Mouse (Mus musculus) thymus, postnatal 14 days (tissue): Measurements from ENCODE around the gene Btn2a2.

Experiments used
- DNase-seq: peaks from one replicate; pipeline ENCODE4 v3.0.0; 2021

Btn2a2 gene

DNA sequence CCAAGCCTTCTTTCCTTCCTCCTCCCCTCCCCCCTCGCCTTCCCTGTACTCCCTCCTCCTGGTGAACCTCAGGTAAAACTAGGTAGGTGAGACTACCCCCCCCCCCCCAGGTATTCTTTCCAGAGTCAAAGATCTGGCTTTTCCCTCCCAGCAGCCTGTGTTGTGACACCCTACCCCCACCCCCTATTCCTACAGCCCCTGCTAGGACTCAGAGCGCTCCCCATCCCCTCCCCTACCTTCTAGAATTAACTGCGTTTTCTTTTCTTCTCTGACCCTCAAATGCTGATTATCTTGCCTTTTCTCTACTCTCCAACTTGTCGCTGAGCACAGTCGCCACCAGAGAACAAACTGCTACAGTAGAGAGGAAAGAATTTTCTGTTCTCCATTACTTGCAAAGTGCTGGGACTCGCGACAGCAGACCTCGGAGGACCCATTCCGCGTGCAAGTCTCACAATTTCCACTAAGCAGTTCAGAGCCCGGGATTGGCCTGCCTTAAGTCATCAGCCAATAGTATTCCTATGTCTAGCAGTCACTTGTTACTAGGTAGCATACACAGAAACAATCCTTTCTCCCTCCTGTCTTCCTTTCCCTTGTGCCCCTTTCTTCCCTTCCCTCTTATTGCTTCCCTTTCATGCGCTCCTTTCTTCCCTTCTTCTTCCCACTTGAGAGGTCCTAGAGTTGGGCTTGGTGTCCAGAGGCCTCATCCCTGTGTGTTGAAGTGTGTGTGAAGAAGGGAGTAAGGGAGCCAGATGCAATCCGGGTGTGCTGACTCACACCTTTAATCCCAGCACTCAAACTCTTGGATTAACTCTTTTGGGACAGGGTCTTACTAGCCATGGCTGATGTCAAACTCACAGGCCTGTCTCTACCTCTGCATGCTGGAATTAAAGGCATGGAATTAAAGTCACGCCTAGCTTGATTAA is at the start of gene Btn2a2:
Btn2a2 (minus strand) TSS at position 458 of the 923 bp plus-strand sequence.
- DNase-seq: peak; percentile 59

DNA sequence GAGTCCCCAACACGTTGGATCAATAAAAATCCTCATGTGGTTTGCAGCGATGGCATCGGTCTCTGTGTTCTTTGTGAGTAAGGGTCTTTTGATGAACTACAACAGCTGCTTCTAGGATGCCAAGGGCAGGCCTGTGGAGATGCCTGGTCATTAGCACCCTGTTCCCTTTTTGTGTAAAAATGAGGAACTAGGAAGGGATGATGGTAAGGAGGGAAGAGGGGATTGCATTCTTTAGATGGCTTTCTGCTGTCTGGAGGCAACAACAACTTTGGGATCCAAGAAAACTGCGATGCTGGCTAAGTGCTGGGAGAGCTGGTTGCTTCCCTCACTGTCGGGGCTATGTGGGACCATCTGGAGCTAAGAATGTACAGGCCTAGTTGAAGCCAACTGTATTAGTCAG is 49.6 kb upstream of the Btn2a2 start:
- no peak for DNase-seq

DNA sequence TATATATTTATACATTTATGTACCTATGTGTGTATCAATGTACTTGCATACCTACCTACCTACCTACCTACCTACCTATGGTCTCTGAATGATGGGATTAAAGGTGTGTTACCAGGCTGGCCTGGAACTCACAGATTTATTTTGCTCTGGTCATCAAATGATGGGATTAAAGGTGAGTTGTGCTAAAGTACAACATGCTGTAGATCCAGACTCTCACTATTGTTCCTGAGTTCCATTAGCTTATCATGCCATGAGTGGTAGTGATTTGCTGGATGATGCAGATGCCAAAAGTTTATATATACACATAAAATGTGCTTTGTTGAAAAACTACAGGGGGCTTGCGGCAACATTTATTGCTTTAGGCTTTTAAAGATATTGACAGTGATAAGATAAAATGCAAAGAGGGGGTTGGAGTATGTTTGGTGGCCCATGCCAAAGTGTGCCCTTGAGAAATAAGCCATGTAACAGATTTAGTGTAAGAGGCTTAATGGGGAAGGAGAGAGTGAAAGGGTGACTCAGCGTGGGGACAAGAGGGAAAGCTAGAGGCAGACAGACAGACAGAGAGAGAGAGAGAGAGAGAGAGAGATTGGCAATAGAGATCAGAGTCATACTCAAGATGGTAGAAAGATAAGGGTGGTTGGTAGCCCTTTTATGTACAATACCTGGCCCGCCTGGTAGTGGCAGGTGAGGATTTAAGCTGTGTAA is 48.5 kb upstream of the Btn2a2 start:
- DNase-seq: no peak

DNA sequence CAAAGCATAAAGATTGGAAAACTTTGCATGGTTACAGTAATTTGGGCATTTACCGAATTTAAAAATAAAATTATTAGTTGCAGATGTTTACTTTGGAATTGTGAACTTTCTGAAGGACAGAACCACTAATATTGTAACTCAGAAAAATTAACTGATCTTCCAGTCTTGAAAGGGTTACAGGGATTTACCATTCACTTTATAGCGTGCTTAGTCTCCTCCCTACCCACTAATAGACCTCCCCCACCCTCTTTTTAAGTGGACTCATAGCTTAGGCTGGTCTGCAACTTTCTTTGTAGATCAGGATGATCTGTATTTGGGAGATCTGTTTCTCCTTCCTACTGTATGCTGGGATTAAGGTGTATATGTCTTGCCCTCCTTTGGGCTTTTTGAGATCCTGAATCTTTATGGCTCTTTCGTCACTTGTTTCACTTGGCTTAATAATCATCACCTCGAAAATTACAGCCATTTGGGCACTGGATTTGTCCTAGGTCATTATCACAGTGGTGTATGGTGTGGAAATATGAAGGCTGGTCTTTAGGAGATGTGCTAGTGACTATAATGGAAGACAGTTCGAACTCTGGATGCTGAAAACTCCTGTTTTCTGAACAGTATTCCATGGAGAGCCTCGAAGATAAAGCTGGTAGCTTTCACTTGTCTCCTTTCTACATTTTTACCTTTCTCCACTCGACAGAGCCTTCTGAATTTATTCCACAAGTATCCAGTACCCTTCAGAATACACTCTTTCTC is 47.6 kb upstream of the Btn2a2 start:
- DNase-seq: no peak

DNA sequence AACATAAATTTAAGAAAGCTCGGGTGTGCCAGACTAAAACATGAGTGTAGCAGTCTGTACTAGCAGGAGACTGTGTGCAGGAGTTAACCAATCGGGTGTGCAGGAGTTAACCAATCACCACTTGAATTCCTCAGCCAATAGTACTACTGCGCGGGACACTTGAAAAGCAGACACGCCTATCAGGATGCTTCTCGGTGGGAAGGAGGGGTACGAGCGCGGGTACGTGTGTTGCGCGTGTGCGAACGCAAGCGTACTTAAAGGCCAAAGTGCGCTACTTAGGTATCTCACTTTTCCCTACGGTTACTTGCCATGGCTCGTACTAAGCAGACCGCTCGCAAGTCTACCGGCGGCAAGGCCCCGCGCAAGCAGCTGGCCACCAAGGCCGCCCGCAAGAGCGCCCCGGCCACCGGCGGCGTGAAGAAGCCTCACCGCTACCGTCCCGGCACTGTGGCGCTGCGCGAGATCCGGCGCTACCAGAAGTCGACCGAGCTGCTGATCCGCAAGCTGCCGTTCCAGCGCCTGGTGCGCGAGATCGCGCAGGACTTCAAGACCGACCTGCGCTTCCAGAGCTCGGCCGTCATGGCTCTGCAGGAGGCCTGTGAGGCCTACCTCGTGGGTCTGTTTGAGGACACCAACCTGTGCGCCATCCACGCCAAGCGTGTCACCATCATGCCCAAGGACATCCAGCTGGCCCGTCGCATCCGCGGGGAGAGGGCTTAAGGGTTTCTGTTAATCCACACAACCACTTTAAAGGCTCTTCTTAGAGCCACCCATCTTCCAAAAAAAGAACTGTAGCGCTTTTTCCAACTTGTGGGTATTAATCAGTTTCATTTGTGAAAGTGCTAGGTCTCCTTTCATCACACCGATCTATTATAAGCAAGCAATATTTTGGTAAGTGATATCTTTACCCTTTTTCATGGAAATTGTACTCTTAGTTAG is 46.7 kb upstream of the Btn2a2 start, which contains the start of gene Hist1h3g:
Hist1h3g (plus strand) TSS at position 286 of the 939 bp plus-strand sequence.
- DNase-seq: peak; percentile 92

DNA sequence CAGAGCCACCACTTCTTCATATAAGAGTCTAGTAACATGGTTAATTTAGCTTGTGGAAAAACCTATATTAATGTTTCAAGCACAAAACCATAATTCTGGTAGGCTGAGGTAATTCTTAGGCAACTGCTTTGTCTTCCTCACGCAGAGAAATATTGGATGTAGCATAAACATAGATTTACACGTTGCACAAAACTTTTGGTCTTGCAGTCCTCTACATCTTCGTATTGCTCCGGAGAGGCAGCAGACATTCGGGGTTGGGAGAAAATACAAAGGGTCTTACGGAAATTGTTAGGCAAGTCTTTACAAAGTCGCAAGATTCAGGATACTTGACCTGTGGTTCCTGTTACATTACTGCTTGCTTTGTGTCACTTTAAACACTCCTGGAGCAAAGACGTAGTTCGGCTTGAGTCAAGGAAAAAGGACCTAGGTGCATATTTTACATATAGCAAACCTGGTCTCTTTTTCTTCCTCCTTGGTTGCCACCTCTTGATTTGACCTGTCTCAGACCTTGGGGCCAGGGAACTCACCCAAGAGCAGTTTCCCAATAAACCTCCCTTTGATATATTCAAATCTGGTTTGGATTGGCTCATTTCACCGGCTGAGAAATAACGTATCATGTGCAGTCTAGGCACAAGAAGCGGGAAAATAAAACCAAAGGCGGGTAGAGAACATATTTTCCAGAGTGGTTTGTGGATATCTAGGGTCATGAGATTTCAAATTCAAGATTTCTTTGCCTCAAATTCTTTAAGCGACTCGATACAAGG is 45.9 kb upstream of the Btn2a2 start:
- no peak for DNase-seq

DNA sequence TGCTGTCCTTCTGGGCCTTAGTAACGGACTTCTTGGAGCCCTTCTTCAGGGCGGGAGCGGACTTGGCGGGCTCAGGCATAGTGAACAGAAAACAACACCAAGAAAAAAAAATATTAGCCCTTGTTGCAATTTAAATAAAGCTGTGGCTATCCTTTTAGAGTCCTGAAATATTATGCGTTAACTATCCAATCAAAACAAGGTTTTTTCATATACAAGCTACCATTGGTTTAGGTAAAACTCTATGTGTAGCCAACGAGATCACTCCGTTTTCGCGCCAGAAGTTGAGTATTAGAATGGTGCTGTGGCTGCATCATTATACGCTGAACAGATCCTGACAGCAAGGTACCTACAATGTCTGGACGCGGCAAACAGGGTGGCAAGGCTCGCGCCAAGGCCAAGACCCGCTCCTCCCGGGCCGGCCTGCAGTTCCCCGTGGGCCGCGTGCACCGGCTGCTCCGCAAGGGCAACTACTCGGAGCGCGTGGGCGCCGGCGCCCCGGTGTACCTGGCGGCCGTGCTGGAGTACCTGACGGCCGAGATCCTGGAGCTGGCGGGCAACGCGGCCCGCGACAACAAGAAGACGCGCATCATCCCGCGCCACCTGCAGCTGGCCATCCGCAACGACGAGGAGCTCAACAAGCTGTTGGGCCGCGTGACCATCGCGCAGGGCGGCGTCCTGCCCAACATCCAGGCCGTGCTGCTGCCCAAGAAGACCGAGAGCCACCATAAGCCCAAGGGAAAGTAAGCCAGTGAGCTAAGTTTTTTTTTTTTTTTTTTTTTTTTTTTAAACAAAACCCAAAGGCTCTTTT is 45.1 kb upstream of the Btn2a2 start, which contains the start of gene Hist1h2af:
Hist1h2af (plus strand) TSS at position 347 of the 808 bp plus-strand sequence.
- peak; percentile 72 for DNase-seq

DNA sequence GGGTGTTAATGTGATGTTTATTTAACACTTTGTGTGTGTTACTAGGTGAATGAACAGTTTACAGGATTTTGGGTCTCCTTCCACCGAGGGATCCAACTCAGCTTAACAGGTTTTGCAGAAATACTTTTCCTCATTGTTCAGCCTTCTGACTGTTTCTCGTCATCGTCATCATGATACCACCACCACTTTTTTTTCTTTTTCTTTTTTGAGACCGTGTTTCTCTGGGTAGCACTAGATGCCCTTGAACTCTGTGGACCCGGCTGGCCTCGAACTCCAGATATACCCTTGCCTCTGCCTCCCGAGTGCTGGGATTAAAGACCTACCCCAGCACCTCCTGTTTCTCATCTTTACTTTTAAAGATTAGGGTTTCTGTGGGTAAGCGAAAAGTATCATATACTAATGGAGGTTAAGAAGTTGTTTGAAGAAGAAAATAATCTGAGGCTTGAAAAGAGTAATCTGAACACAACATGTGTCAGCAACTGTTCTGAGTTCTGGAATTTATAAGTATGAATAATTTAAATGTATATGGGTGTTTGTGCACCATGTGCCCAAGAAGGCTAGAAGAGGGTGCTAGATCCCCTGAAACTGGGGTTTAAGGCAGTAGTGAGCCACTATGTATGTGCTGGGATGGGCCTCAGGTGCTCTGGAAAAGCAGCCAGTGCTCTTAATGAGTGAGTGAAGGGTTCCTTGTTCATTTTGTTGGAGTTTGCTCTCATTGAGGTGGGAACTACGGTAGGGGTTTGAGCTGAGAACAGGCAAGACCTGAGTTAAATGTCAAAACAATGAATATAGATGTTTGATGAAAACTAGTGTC is 43.8 kb upstream of the Btn2a2 start:
- DNase-seq: no peak

DNA sequence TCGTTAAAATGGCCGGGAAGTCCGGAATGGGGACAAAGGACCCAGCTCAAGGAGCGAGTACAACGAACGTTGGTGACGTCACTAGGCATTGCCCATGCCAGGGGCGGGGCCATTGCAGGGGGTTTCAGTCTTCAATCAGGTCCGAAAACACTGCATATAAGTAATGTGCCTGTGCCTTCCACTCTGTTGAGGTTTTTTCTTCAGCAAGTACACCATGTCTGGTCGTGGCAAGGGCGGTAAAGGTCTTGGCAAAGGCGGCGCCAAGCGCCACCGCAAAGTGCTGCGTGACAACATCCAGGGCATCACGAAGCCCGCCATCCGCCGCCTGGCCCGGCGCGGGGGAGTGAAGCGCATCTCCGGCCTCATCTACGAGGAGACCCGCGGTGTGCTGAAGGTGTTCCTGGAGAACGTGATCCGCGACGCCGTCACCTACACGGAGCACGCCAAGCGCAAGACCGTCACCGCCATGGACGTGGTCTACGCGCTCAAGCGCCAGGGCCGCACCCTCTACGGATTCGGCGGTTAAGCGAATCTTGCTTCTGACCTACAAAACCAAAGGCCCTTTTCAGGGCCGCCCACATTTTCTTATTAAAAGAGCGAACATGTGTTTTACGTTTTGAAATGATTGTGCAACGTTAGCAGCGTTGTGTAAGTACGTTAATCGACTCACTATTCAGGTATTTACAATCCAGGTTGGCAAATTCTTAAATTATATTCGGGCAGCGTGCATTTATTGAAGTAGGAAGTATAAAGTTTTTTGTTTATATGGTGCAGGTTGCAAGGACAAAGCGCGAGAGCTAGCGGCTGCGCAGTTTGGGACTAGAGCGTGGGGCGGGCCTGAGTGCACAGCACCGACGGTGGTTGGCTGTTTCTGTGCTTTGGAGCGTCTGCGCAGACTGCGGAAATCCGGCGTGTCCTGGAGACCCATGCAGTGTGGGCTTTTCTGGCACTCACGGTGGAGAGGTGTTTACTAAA is 42.5 kb upstream of the Btn2a2 start, which contains the start of gene Hist1h4h:
Hist1h4h (plus strand) TSS at position 150 of the 975 bp plus-strand sequence.
- DNase-seq: peak; percentile 98

DNA sequence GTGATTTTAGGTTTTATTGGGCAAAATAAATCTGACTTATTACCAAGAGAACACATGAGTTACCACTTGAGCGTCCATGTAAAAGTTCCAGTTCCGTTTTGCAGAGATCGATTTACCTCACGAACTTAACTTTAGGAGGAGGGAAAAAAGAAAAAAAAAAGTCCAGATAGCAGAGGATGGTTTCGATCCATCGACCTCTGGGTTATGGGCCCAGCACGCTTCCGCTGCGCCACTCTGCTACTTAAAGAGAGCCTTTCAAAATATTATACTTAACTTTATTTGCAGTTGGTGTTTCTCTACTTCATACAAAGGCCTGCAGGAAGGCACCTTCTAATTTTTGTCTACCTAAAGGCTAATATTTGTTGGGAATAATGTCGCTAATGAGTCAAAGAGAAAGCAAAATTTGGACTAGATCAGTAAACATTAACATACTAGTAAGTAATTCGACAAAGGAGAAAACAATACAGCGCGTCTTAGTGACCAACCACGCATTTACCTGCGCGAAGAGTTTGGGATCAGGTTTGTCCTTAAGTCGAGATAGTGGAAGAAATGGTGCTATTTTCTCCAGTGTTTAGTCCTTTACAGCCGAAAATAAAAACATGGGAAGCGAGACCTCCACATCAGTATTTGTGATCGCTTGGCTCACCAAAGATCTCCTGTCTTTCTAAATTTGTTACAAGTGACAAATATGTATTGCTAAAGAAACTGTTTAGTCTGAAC is 41.7 kb upstream of the Btn2a2 start:
- DNase-seq: peak; percentile 76

DNA sequence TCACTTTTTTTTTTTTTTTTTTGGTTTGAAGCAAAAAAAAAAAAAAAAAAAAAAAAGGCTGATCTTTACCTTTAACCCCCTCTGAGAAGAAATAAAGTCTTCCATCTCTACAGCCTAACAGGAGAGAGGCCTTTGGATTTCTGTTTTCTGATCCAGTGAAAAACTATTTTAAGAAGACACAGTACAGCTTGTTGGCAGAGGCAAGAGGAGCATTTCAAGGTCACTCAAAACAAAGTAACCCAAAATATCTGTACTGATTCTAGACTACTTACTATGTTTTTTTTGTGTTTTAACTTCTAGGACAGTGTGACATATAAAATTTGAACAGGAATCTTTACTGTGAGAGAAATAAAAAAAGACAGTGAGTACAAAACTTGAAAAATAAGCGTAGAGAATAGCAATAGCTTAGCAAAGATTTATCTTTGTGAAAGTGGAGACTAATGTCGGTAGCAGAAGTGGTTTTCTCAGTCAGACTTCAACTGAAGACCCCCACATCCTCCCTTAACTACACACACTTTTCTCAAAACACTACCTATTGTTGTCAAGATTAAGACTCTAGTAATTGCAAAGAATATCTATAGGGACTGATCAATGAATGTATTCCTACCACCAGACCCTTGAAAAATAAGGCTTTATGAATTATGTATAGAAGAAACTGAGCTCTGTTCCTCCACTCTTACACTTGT is 41.0 kb upstream of the Btn2a2 start:
- DNase-seq: no peak

DNA sequence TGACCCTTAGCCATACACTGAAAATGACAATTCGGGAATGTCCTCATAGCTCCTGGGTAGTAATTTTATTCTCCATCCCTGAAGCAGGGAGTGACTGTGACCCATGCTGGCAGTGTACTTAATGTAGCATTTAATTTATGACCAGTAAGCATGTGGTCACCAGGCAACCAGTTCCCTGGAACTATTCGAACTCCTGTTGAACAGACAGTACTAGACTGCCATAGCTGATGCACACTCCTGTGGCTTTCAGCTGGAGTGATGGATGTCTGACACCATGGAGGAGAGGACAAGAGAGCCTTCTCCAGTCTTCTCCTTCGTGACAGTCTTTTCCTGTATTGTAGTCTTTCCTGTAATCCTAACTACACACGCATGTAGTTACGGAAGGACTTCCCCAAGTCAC is 40.3 kb upstream of the Btn2a2 start:
- DNase-seq: no peak

DNA sequence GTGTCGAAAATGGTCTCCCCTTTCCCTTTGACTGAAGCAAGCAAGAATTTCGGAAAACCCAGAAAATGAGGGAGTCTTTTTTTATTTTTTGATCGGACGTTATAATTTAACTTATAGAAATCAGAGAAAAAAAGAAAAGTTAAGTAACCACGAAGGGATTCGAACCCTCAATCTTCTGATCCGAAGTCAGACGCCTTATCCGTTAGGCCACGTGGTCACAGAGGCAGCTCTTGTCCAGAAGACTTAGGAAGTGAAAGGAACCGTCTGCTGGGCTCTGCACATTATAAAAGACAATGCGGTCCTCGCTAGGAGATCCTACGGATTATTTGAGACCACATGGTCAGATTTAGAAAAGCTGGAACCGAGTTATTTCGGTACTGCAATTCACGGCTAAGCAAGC is 37.7 kb upstream of the Btn2a2 start:
- peak; percentile 91 for DNase-seq

DNA sequence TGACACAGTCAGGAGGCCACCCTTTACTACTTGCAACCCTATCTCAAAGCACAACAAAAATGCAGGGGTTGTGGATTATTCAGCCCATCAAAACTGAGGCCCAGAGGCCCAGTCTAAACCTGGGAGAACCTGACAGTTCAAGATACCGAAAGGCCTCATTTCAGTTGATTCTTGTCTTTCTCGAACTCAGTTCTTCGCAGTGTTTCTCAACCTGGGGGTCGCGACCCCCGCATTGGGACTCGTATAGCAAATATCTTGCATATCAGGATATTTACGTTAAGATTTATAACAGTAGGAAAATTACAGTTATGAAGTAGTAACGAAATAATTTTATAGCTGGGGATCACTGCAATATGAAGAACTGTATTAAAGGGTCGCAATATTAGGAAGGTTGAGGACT is 37.2 kb upstream of the Btn2a2 start:
- no peak for DNase-seq

DNA sequence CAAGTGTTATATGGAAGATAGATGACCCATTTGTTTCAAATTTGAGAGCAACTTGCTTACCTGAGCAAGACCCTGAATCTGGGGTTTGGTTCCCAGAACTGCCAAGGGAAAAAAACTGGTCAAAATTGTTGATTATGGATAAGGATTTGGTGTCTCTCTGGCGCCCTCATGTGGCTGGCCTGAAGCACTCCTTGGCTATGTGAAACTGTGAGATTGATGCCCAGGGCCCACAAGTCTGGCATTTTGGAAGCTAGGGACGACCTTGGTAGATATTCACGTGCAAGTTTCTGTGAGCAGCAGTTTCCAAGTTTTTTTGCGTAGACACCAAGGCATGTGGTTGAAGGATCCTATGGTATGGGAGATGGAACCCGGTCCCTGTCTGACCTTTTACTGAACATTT is 36.0 kb upstream of the Btn2a2 start:
- peak; percentile 70 for DNase-seq

DNA sequence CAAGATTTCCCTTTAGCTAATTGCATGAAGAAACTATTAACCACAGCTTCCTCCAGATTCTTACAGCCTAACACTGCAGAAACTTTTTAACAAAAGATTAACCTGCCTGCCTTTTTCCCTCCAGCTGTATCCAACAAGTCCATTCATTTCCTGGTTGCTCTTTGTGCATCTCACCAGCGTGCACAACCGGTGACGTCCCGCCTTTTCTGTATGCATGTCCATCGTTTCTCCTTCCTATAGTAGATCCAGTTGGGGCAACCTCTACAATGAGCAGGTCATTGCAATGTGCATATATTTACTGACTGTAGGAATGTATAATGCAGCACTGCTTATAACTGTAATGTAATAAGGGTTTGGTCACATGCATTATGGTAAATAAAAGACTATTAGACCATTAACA is 35.3 kb upstream of the Btn2a2 start:
- DNase-seq: no peak

DNA sequence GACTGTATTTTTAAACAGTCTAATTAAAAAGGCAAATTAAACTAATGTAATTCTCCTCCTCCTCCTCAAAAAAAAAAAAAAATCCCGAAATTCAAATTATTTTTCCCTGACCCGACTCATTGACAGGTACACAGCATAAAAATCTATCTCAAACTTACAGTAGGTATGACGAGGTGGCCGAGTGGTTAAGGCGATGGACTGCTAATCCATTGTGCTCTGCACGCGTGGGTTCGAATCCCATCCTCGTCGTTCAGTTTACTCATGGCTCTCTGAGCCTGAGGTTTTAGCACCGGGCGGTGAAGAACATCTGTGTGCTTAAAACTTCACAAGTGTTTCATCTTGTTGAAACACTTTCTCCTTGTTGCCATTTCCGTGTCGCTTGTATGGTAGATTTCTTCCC is 33.0 kb upstream of the Btn2a2 start:
- DNase-seq: peak; percentile 94
